Mouse (Mus musculus) brain, embryonic 14.5 days (tissue): ENCODE measurements around the gene Itm2b.

Source experiments
- CTCF ChIP-seq: fragments of 200-500 bp; IDR thresholded peaks from 2 replicates; pipeline ENCODE4 v1.5.1; 2012; ENCODE audit warnings: inconsistent platforms, mild to moderate bottlenecking, moderate library complexity, borderline replicate concordance; ENCODE audit not compliant: insufficient read depth, insufficient read length; ENCODE audit errors: extremely low read depth
- POLR2A ChIP-seq: fragments of 200-500 bp; IDR thresholded peaks from 2 replicates; pipeline ENCODE4 v1.6.1; 2012; ENCODE audit warnings: mild to moderate bottlenecking, inconsistent platforms, borderline replicate concordance; ENCODE audit not compliant: poor library complexity, insufficient read depth, insufficient read length, severe bottlenecking; ENCODE audit errors: extremely low read depth

- no peak for TF ChIP-seq CTCF
- no peak for TF ChIP-seq POLR2A
Observed at GRCm38 (mm10) chr14:73430571-73430970, 45.5 kb upstream of the Itm2b start.
